Mouse (Mus musculus) stomach, embryonic 15.5 days (tissue): Measurements from ENCODE around the gene Nox4. TPM values are rescaled to one million over a fixed set of nuclear protein-coding genes. Genes with fewer than 3 reads are reported as not detected.

Experiments used
- ATAC-seq: fragments of 200-750 bp; cut with Nextera tagmentation; 2 replicates; pipeline ENCODE4 v1.8.0; 2017; ENCODE audit warnings: low read depth, moderate number of reproducible peaks, moderate TSS enrichment; ENCODE audit not compliant: insufficient read depth, low FRiP score
- H3K27ac ChIP-seq: fragments of 300-500 bp; sonication (generic); 2 replicates; pipeline ENCODE4 v1.5.1; 2015; ENCODE audit warnings: mild to moderate bottlenecking, inconsistent platforms
- H3K27me3 ChIP-seq: fragments of 300-500 bp; sonication (generic); replicated peaks from 2 replicates; pipeline ENCODE4 v1.6.1; 2015; ENCODE audit warnings: inconsistent platforms
- H3K36me3 ChIP-seq: fragments of 300-500 bp; sonication (generic); 2 replicates; pipeline ENCODE4 v1.6.1; 2015; ENCODE audit warnings: inconsistent platforms
- H3K4me1 ChIP-seq: fragments of 300-500 bp; sonication (generic); 2 replicates; pipeline ENCODE4 v1.6.1; 2015; ENCODE audit warnings: inconsistent platforms
- H3K4me2 ChIP-seq: fragments of 300-500 bp; sonication (generic); 2 replicates; pipeline ENCODE4 v1.6.1; 2015; ENCODE audit warnings: mild to moderate bottlenecking, inconsistent platforms
- H3K4me3 ChIP-seq: fragments of 300-500 bp; sonication (generic); replicated peaks from 2 replicates; pipeline ENCODE4 v1.5.1; 2015; ENCODE audit warnings: inconsistent platforms
- H3K9ac ChIP-seq: fragments of 300-500 bp; sonication (generic); 2 replicates; pipeline ENCODE4 v1.6.1; 2015; ENCODE audit warnings: inconsistent platforms
- H3K9me3 ChIP-seq: fragments of 300-500 bp; sonication (generic); 2 replicates; pipeline ENCODE4 v1.6.1; 2016; ENCODE audit warnings: inconsistent platforms
- WGBS: fragments of 180-500 bp; shearing (Covaris S2); methylation state at CpG from one replicate; pipeline ENCODE4 v1.1.7; 2015; 5-methylcytosine and 5-hydroxymethylcytosine counted together
- polyA plus RNA-seq: library from polyadenylated mRNA; unstranded; fragments of >200 nt; fragmentation: Nextera tagmentation; extraction: Ambion mirVana; gene quantifications from 2 replicates; pipeline ENCODE4 v1.2.1, GENCODE M21; 2015

The Nox4 gene
- polyA plus RNA-seq = 3.6 and 4.6 TPM in 2 replicates

- no peaks in the 10 kb centered on the region; the same call in 1 of the 2 replicates for H3K4me1 ChIP-seq
- no peaks in the 10 kb centered on the region for H3K9me3 ChIP-seq
- peak within 1 kb of the TSS; percentile 46 for H3K9ac ChIP-seq
- H3K4me3 ChIP-seq = peak within 1 kb of the TSS; percentile 68
- peak; percentile 8 for ATAC-seq
- WGBS = 10% methylated on average over 18 of the region's 18 CpGs
- peak within 1 kb of the TSS; percentile 76 for H3K27ac ChIP-seq
- no peaks in the 10 kb centered on the region for H3K27me3 ChIP-seq
- peak within 1 kb of the TSS; percentile 70 for H3K4me2 ChIP-seq
- H3K36me3 ChIP-seq = 0 out of 2 replicates have a peak, but pooled peaks cover 3% of the 10 kb centered on the region
These were observed at the start of gene Nox4 for GRCm38 (mm10) chr7:87245856-87246579. Gene Nox4, plus strand, starts transcription at chr7:87246096.

GRCm38 (mm10) chr7:87204751-87205150 lies 41.1 kb upstream of the Nox4 start:
- H3K4me2 ChIP-seq = no peak overlapping the region
- no peaks in the 10 kb centered on the region for H3K27me3 ChIP-seq
- no peak for ATAC-seq
- H3K9ac ChIP-seq = no peak overlapping the region
- H3K36me3 ChIP-seq = no peaks in the 10 kb centered on the region
- no peak overlapping the region for H3K27ac ChIP-seq
- no peak overlapping the region for H3K4me3 ChIP-seq
- H3K4me1 ChIP-seq = no peaks in the 10 kb centered on the region
- H3K9me3 ChIP-seq = no peaks in the 10 kb centered on the region

- no peak for ATAC-seq
- H3K27me3 ChIP-seq = no peaks in the 10 kb centered on the region
- no peaks in the 10 kb centered on the region for H3K4me1 ChIP-seq
- H3K9ac ChIP-seq = no peak overlapping the region
- H3K36me3 ChIP-seq = no peaks in the 10 kb centered on the region
- no peak overlapping the region for H3K27ac ChIP-seq
- no peak overlapping the region for H3K4me2 ChIP-seq
- H3K9me3 ChIP-seq = no peaks in the 10 kb centered on the region
- H3K4me3 ChIP-seq = no peak overlapping the region
These were observed 24.2 kb upstream of the Nox4 start for GRCm38 (mm10) chr7:87221712-87222111.

GRCm38 (mm10) chr7:87222751-87223150 lies 23.1 kb upstream of the Nox4 start:
- Histone ChIP-seq H3K27me3 (no peaks in the 10 kb centered on the region), H3K36me3 (no peaks in the 10 kb centered on the region), H3K9me3 (no peaks in the 10 kb centered on the region), H3K27ac (no peak overlapping the region), H3K4me2 (no peak overlapping the region), H3K4me3 (no peak overlapping the region), H3K9ac (no peak overlapping the region), H3K4me1 (no peaks in the 10 kb centered on the region)
- 74% methylated on average over 2 of the region's 2 CpGs for WGBS
- ATAC-seq = no peak

- ATAC-seq = no peak
- Histone ChIP-seq H3K4me1 (no peaks in the 10 kb centered on the region), H3K4me2 (no peak overlapping the region), H3K36me3 (no peaks in the 10 kb centered on the region), H3K27me3 (no peaks in the 10 kb centered on the region), H3K9me3 (no peaks in the 10 kb centered on the region), H3K27ac (no peak overlapping the region), H3K4me3 (no peak overlapping the region), H3K9ac (no peak overlapping the region)
- WGBS = 38% methylated on average over 2 of the region's 2 CpGs
These were observed 20.3 kb upstream of the Nox4 start for GRCm38 (mm10) chr7:87225617-87226016.

GRCm38 (mm10) chr7:87227051-87227948 lies 18.6 kb upstream of the Nox4 start:
- Histone ChIP-seq H3K4me1 (no peaks in the 10 kb centered on the region), H3K9ac (no peak overlapping the region), H3K27ac (no peak overlapping the region), H3K4me3 (no peak overlapping the region), H3K27me3 (no peaks in the 10 kb centered on the region), H3K4me2 (no peak overlapping the region), H3K9me3 (no peaks in the 10 kb centered on the region), H3K36me3 (no peaks in the 10 kb centered on the region)
- 78% methylated on average over 4 of the region's 4 CpGs for WGBS
- no peak for ATAC-seq

- no peak overlapping the region for H3K27ac ChIP-seq
- no peak for ATAC-seq
- no peaks in the 10 kb centered on the region for H3K27me3 ChIP-seq
- no peak overlapping the region for H3K4me3 ChIP-seq
- no peak overlapping the region for H3K9ac ChIP-seq
- no peaks in the 10 kb centered on the region for H3K4me1 ChIP-seq
- no peak overlapping the region for H3K4me2 ChIP-seq
- no peaks in the 10 kb centered on the region for H3K36me3 ChIP-seq
- H3K9me3 ChIP-seq = no peaks in the 10 kb centered on the region
- whole genome bisulfite sequencing = 82% methylated on average over 1 of the region's 1 CpGs
These were observed 16.4 kb upstream of the Nox4 start for GRCm38 (mm10) chr7:87229502-87229901.

GRCm38 (mm10) chr7:87241139-87241538 lies 4.8 kb upstream of the Nox4 start:
- no peaks in the 10 kb centered on the region for H3K27me3 ChIP-seq
- H3K9me3 ChIP-seq = no peaks in the 10 kb centered on the region
- no peak overlapping the region for H3K9ac ChIP-seq
- no peak overlapping the region for H3K4me2 ChIP-seq
- ATAC-seq = no peak
- H3K4me1 ChIP-seq = no peaks in the 10 kb centered on the region
- no peak overlapping the region for H3K27ac ChIP-seq
- no peaks in the 10 kb centered on the region for H3K36me3 ChIP-seq
- WGBS = 72% methylated on average over 1 of the region's 1 CpGs
- H3K4me3 ChIP-seq = no peak overlapping the region

- Histone ChIP-seq H3K4me1 (no peaks in the 10 kb centered on the region; the same call in 1 of the 2 replicates), H3K9me3 (no peaks in the 10 kb centered on the region), H3K36me3 (0 out of 2 replicates have a peak, but pooled peaks cover 3% of the 10 kb centered on the region), H3K4me3 (peak overlapping the region; percentile 68), H3K27me3 (no peaks in the 10 kb centered on the region), H3K4me2 (peak overlapping the region; percentile 70), H3K27ac (peak overlapping the region; percentile 76), H3K9ac (peak overlapping the region; percentile 46)
- peak; percentile 92; the same call in 1 of the 2 replicates for ATAC-seq
- under 1% methylated on average over 30 of the region's 30 CpGs for WGBS
These were observed 661 bp downstream of the Nox4 start for GRCm38 (mm10) chr7:87246580-87246934.

- H3K36me3 ChIP-seq = 0 out of 2 replicates have a peak, but pooled peaks cover 3% of the 10 kb centered on the region
- H3K9me3 ChIP-seq = no peaks in the 10 kb centered on the region
- H3K4me2 ChIP-seq = peak overlapping the region; percentile 70
- H3K9ac ChIP-seq = peak overlapping the region; percentile 46
- no peaks in the 10 kb centered on the region for H3K27me3 ChIP-seq
- H3K4me1 ChIP-seq = no peaks in the 10 kb centered on the region; the same call in 1 of the 2 replicates
- 58% methylated on average over 1 of the region's 1 CpGs for WGBS
- no peak for ATAC-seq
- peak overlapping the region; percentile 68 for H3K4me3 ChIP-seq
- H3K27ac ChIP-seq = peak overlapping the region; percentile 76
These were observed 1.0 kb downstream of the Nox4 start for GRCm38 (mm10) chr7:87246940-87247339.

GRCm38 (mm10) chr7:87247926-87248325 lies 2.0 kb downstream of the Nox4 start:
- H3K4me2 ChIP-seq = no peak overlapping the region
- no peaks in the 10 kb centered on the region; the same call in 1 of the 2 replicates for H3K4me1 ChIP-seq
- no peak overlapping the region for H3K4me3 ChIP-seq
- H3K9me3 ChIP-seq = no peaks in the 10 kb centered on the region
- H3K36me3 ChIP-seq = 0 out of 2 replicates have a peak, but pooled peaks cover 3% of the 10 kb centered on the region
- no peak overlapping the region for H3K27ac ChIP-seq
- H3K27me3 ChIP-seq = no peaks in the 10 kb centered on the region
- ATAC-seq = no peak
- no peak overlapping the region for H3K9ac ChIP-seq
- 22% methylated on average over 1 of the region's 1 CpGs for WGBS

- WGBS = 74% methylated on average over 4 of the region's 4 CpGs
- ATAC-seq = no peak
- Histone ChIP-seq H3K4me3 (no peak overlapping the region), H3K27me3 (no peaks in the 10 kb centered on the region), H3K4me1 (no peaks in the 10 kb centered on the region; the same call in 1 of the 2 replicates), H3K27ac (no peak overlapping the region), H3K4me2 (no peak overlapping the region), H3K9me3 (no peaks in the 10 kb centered on the region), H3K9ac (no peak overlapping the region), H3K36me3 (0 out of 2 replicates have a peak, but pooled peaks cover 3% of the 10 kb centered on the region)
These were observed 6.2 kb downstream of the Nox4 start for GRCm38 (mm10) chr7:87252071-87252470.
